Mouse (Mus musculus): ENCODE results near the gene Dleu7. TPM values are rescaled to one million over a fixed set of nuclear protein-coding genes. Genes with fewer than 3 reads are reported as not detected.

Dleu7 gene
- polyA plus RNA-seq, 1 experiment from 2014 or later = 0.78 TPM

DNA sequence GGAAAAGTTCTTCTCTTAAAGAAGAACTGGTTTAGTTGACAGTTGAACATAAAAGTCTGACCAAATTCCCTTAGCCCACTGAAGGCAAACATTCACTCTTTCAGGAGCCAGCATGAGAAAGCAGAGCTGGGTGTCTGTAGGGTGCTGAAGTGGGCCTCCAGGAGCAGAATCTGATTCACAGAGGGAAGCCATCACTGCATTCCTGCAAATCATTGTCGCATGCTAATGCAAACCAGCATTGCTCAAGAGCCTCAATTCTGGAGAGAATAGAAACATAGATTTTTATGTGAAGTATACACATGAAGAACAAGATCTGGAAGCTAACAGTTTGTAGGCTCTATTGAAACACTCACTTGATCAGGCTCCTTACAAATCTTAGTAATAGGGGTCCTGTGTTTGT lies 57.6 kb downstream of the Dleu7 start:
- no peaks in the 10 kb centered on the region for H3K4me1 ChIP-seq (ENCODE audit: control insufficient read depth in 2 of 2, insufficient read depth in 2 of 2, low read length in 2 of 2)
- ATAC-seq (ENCODE audit: insufficient number of reproducible peaks, insufficient read depth, low FRiP score, low read depth) = no peak
- no peaks in the 10 kb centered on the region for H3K36me3 ChIP-seq (ENCODE audit: control insufficient read depth, insufficient read depth, low read length)
- no peak overlapping the region for H3K9ac ChIP-seq (ENCODE audit: low read length)
- 63% methylated on average over 1 of the region's 1 CpGs for WGBS
- no peaks in the 10 kb centered on the region for H3K9me3 ChIP-seq (ENCODE audit: control insufficient read depth, low read length)
- H3K27ac ChIP-seq (replicated peaks in 1 of 2; ENCODE audit: control insufficient read depth in 1 of 2, insufficient read depth in 1 of 2, low read depth in 2 of 2, low read length in 2 of 2) = no peak overlapping the region
- H3K4me2 ChIP-seq (ENCODE audit: low read length) = no peak overlapping the region
- no peaks in the 10 kb centered on the region for H3K27me3 ChIP-seq (ENCODE audit: control insufficient read depth, insufficient read depth, low read length)
- H3K4me3 ChIP-seq (ENCODE audit: control insufficient read depth in 1 of 2, insufficient read depth in 1 of 2, low read depth in 1 of 2, low read length in 2 of 2) = no peak overlapping the region

DNA sequence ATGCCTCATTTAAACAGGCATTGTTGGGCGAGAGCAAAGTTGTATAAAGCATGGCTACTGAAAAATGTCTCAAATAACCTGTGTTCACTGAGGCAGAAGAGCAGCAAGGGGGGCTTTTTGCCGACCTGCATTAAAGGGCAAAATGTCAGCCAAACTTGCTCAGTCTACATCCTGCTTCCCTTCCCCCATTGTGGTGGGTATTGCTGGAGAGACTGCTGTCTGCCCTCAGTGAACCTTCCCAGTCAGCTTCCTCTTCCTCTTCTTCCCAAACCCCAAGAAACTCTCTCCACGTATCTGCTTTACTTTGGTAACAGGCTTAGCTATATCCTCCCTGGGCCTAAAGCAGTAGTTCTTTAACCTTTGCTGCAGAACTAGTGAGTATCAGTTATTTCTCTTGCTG lies 61.9 kb downstream of the Dleu7 start:
- Histone ChIP-seq H3K27me3 (ENCODE audit: control insufficient read depth, insufficient read depth, low read length) (no peaks in the 10 kb centered on the region), H3K4me2 (ENCODE audit: low read length) (no peak overlapping the region), H3K9ac (ENCODE audit: low read length) (no peak overlapping the region), H3K4me1 (ENCODE audit: control insufficient read depth in 2 of 2, insufficient read depth in 2 of 2, low read length in 2 of 2) (no peaks in the 10 kb centered on the region), H3K9me3 (ENCODE audit: control insufficient read depth, low read length) (no peaks in the 10 kb centered on the region), H3K4me3 (ENCODE audit: control insufficient read depth in 1 of 2, insufficient read depth in 1 of 2, low read depth in 1 of 2, low read length in 2 of 2) (no peak overlapping the region), H3K27ac (replicated peaks in 1 of 2; ENCODE audit: control insufficient read depth in 1 of 2, insufficient read depth in 1 of 2, low read depth in 2 of 2, low read length in 2 of 2) (no peak overlapping the region), H3K36me3 (ENCODE audit: control insufficient read depth, insufficient read depth, low read length) (no peaks in the 10 kb centered on the region)
- ATAC-seq (ENCODE audit: insufficient number of reproducible peaks, insufficient read depth, low FRiP score, low read depth) = no peak
- 50% methylated on average over 3 of the region's 3 CpGs for WGBS

DNA sequence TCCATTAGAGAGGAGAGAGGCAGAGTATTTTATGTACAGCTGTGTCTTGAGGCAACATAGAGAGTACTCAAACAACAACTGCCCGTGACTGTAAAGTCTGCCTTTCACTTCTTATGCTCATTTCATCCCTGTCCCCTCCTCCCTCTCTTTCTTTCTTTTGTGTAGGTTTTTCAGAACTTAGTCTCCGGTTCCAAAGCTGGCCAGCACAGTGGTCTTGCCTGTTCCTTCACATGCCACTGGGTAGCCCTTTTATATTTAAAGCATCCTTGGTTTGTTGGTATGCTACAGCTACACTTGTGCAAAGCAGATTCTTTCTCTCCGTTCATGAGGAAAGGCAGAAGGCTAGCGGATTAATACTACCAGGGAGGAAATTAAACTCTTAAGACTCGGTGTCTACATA lies 65.7 kb downstream of the Dleu7 start:
- Histone ChIP-seq H3K27me3 (ENCODE audit: control insufficient read depth, insufficient read depth, low read length) (no peaks in the 10 kb centered on the region), H3K27ac (replicated peaks in 1 of 2; ENCODE audit: control insufficient read depth in 1 of 2, insufficient read depth in 1 of 2, low read depth in 2 of 2, low read length in 2 of 2) (no peak overlapping the region), H3K4me2 (ENCODE audit: low read length) (no peak overlapping the region), H3K9me3 (ENCODE audit: control insufficient read depth, low read length) (no peaks in the 10 kb centered on the region), H3K4me1 (ENCODE audit: control insufficient read depth in 2 of 2, insufficient read depth in 2 of 2, low read length in 2 of 2) (no peaks in the 10 kb centered on the region), H3K4me3 (ENCODE audit: control insufficient read depth in 1 of 2, insufficient read depth in 1 of 2, low read depth in 1 of 2, low read length in 2 of 2) (no peak overlapping the region), H3K9ac (ENCODE audit: low read length) (no peak overlapping the region), H3K36me3 (ENCODE audit: control insufficient read depth, insufficient read depth, low read length) (no peaks in the 10 kb centered on the region)
- 78% methylated on average over 5 of the region's 5 CpGs for WGBS
- ATAC-seq (ENCODE audit: insufficient number of reproducible peaks, insufficient read depth, low FRiP score, low read depth) = no peak

DNA sequence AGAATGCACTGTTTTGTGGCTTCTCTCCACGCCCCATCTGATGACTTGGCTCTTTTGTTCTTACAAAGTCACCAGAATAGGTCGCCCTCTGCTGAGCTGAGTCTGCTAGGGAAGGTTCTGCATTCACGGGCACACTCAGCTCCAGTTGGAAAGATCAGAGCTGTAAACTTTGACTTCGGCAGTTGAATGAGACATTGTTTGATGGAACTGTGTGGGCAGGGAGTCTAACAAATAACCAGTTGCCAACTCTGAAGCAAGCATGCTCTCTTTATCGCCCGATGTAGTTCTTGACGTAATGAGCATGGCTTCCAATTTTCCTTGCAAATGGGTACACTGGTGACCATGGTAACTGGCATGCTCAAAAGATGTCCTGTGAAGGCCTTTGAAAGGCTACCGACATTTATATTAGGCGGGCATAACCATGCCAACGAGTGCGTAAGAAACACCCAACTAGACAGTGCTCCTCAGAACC lies 66.2 kb downstream of the Dleu7 start:
- no peak overlapping the region for H3K4me3 ChIP-seq (ENCODE audit: control insufficient read depth in 1 of 2, insufficient read depth in 1 of 2, low read depth in 1 of 2, low read length in 2 of 2)
- H3K4me2 ChIP-seq (ENCODE audit: low read length) = no peak overlapping the region
- H3K27me3 ChIP-seq (ENCODE audit: control insufficient read depth, insufficient read depth, low read length) = no peaks in the 10 kb centered on the region
- no peak for ATAC-seq (ENCODE audit: insufficient number of reproducible peaks, insufficient read depth, low FRiP score, low read depth)
- no peaks in the 10 kb centered on the region for H3K4me1 ChIP-seq (ENCODE audit: control insufficient read depth in 2 of 2, insufficient read depth in 2 of 2, low read length in 2 of 2)
- H3K9ac ChIP-seq (ENCODE audit: low read length) = no peak overlapping the region
- no peaks in the 10 kb centered on the region for H3K36me3 ChIP-seq (ENCODE audit: control insufficient read depth, insufficient read depth, low read length)
- H3K27ac ChIP-seq (replicated peaks in 1 of 2; ENCODE audit: control insufficient read depth in 1 of 2, insufficient read depth in 1 of 2, low read depth in 2 of 2, low read length in 2 of 2) = no peak overlapping the region
- 71% methylated on average over 11 of the region's 11 CpGs for WGBS
- H3K9me3 ChIP-seq (ENCODE audit: control insufficient read depth, low read length) = no peaks in the 10 kb centered on the region

Other genes with a start within 250 kb of the Dleu7 start
- gene Rnaseh2b, start 458 bp downstream of the Dleu7 start, polyA plus RNA-seq (2014; fragmentation: Nextera tagmentation; extraction: Ambion mirVana) = 68.9 and 70.4 TPM in 2 replicates
- gene Gucy1b2, start 163.2 kb upstream of the Dleu7 start, polyA plus RNA-seq (2014; fragmentation: Nextera tagmentation; extraction: Ambion mirVana) = 0.08 and 0.20 TPM in 2 replicates

Measured in heart, embryonic 14.5 days (tissue).